Mouse (Mus musculus): ENCODE results near the gene Vmo1.
"Not testable (repeated sequence)": the region's sequence is repeated elsewhere in the genome, so short reads cannot be mapped to it uniquely, and the experiment has no call there.

Vmo1 gene

DNA sequence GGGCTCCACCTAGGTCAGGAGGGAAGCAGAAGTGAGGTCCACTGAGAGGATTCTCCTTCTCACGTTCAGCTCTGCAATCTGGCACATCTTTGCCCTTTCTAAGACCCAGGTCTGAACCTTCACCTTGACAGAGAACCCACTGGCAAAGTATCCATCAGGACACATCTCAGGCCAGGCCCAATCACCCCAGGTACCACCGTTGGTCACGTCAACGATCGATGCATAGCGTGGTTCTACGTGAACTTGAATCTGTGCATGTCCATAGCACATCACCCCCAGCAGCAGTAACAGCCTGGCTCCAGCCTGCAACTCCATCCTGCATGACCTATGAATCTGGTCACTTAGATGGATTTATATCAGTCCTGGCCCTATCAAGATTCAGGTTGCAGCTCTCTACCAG, at the start of gene Vmo1:
Vmo1 (minus strand) TSS at position 329 of the 400 bp plus-strand sequence.
- no peak for DNase-seq (ENCODE audit: low spot score)

- DNase-seq (ENCODE audit: low spot score), result peak; percentile 67
Measured at GRCm38 (mm10) chr11:70563470-70564275, 49.3 kb upstream of the Vmo1 start.

- DNase-seq (ENCODE audit: low spot score), result no peak
Measured at GRCm38 (mm10) chr11:70562995-70563469, 48.6 kb upstream of the Vmo1 start.

DNA sequence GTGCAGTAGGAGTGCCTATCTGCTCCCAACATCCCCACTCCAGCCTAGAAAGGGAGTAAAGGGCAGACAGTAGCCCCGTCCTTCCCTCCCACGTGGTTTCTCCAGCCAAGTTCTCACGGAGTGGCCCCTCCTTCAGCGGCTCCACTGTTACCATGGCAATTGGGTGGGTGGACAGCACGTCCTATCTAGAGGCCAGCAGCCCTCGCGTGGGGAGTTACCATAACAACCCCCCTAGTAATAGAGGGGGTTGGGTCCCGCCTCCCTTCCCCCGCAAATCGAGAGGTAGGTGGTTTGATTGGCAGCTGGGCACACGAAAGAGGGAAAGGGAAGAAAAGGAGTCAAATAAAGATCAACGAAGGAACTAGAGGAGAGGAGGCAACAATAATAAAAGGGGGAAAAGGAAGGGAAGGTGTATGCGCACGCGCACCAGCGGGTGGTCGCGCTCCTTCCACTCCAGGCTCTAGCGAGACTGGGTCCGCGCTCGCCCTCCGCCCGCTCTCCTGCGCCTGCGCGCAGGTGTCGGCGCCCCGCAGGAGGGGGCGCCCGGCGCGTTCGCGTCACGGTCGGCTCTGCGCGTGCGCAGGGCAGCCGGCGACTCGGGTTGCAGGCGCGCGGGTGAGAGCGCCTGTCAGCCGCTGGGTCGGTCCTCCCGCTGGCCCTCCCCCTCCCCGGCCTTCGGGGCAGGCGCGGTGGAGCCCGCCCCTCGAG, 48.0 kb upstream of the Vmo1 start, which contains the start of gene Mink1:
Mink1 (plus strand) TSS at position 595 of the 708 bp plus-strand sequence.
- DNase-seq (ENCODE audit: low spot score), result peak; percentile 93

- DNase-seq (ENCODE audit: low spot score), result no peak
Measured at GRCm38 (mm10) chr11:70561937-70562286, 47.5 kb upstream of the Vmo1 start.

DNA sequence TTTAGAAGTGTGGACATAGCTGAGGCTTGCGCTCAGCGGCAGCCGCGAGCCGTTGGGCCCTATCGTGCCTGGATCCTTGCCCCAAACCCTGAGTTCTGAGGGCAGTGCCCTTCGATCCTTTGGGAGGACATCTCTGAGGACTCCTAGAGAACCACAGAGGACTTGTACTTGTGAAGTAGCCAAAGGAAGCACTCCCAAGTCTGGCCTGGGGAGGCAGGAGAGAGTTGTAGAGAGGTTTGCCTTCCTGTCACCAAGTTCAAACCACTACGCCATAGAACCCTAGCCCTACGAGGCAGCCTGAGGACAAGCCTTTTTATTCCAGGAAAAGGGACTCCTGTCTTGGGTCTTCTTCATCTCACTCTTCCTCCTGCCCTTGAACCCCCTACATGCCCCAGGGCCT, 43.1 kb upstream of the Vmo1 start:
- no peak for DNase-seq (ENCODE audit: low spot score)

- DNase-seq (ENCODE audit: low spot score), result no peak
Measured at GRCm38 (mm10) chr11:70553940-70554339, 39.5 kb upstream of the Vmo1 start.

DNA sequence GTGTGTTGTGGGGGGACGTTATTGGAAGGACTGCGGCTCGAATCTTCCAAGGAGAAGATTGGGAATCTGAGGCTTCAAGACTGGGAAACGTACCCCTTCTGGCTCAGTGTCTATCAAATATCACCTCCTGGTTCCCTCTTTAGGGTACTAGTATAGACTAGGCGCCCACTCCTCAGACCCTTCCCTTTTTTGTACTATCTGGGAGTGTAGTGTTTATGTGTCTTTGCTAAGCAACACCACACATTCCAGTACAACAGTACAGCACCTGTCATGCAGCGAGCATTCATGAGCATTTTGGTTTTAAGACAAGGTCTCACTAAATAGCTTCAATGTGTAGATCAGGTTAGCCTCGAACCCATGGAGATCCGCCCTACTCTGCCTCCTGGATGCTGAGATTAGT, 37.1 kb upstream of the Vmo1 start:
- no peak for DNase-seq (ENCODE audit: low spot score)

GRCm38 (mm10) chr11:70544496-70544895, 30.1 kb upstream of the Vmo1 start:
- no peak for DNase-seq (ENCODE audit: low spot score)

GRCm38 (mm10) chr11:70541415-70541814, 27.0 kb upstream of the Vmo1 start:
- no peak for DNase-seq (ENCODE audit: low spot score)

- DNase-seq (ENCODE audit: low spot score), result no peak
Measured at GRCm38 (mm10) chr11:70540928-70541327, 26.5 kb upstream of the Vmo1 start.

DNA sequence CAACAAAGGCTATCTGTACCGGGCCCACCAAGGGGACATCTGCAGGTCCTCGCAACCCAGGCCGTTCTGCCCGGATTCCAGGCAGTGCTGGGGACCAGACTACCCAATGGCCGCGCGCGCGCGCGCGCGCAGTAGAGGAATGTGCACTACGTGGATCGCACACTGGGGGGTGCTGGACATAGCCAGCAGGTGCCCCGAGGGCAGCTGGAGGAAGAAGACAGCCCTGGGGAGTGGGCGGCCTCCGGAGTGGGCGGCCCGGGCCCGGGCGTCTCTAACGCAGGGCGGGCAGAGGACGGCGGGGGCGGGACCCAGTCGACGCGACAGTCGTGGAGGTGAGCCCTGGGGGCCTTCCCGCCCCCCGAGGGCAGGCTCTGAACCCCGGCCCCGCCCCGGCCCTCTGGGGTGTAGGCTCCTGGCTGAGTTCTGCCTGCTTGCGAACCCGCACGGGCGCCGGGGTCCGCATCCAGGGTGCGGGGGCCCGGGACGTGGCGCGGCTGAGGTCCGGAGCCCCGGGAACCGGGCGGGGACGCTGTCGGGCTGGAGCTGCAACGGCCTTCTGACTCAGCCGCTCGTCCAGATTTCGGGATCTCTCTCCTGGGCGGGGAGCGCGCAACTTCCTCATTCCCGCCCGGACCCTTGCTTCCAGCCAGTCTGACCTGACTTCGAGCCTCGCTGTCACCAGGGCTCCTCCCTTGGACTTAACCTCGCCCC, 25.6 kb upstream of the Vmo1 start, which contains the start of gene Pld2:
Pld2 (plus strand) TSS at position 188 of the 711 bp plus-strand sequence.
- DNase-seq (ENCODE audit: low spot score), result peak; percentile 91

- DNase-seq (ENCODE audit: low spot score), result no peak
Measured at GRCm38 (mm10) chr11:70539423-70539822, 25.0 kb upstream of the Vmo1 start.

GRCm38 (mm10) chr11:70532839-70533238, 18.4 kb upstream of the Vmo1 start, which contains the start of gene Gm40193:
Gene Gm40193 (minus strand): TSS chr11:70532939.
- DNase-seq (ENCODE audit: low spot score), result no peak

GRCm38 (mm10) chr11:70531065-70531464, 16.6 kb upstream of the Vmo1 start:
- DNase-seq (ENCODE audit: low spot score), result not testable (repeated sequence)

GRCm38 (mm10) chr11:70528610-70529009, 14.2 kb upstream of the Vmo1 start:
- DNase-seq (ENCODE audit: low spot score), result no peak

DNA sequence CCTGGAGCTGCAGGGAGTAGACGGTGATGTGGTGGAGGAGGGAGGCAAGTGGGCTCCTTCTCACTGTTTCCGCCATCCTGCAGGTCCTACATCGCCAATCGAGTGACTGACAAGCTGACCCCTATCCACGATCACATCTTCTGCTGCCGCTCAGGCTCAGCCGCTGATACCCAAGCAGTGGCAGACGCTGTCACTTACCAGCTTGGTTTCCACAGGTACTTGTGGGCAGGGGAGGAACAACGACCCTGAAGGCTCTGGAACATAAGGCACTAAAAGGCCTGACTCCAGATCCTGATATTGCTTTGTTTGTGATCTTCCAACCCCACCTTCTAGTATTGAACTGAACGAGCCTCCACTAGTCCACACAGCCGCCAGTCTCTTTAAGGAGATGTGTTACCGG, 11.8 kb upstream of the Vmo1 start:
- no peak for DNase-seq (ENCODE audit: low spot score)

GRCm38 (mm10) chr11:70525726-70526125, 11.3 kb upstream of the Vmo1 start:
- peak; percentile 42 for DNase-seq (ENCODE audit: low spot score)

DNA sequence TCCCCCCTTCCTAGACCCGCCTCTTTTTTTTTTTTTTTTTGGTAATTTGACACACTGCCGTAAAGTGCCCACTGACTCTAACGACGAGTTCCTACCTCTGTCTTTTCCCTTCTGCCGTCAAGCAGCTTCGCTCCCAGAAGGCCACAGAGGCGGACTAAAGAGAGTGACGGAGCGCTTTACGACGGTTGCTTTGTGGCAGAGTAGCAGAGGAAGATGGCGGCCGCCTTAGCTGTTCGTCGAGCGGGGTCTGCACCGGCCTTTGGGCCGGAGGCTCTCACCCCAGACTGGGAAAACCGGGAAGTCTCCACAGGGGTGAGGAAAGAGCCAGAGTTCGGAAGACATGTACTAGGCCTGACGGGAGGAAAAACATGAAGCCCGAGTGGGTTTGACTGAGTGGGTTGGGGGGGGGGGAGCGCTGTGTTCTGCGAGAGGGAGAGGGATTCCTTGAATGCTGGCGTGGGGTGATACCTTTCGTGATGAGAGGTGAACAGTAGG, 10.8 kb upstream of the Vmo1 start, which contains the start of gene Psmb6:
Psmb6 (plus strand) TSS at position 184 of the 495 bp plus-strand sequence.
- DNase-seq (ENCODE audit: low spot score), result peak; percentile 98

GRCm38 (mm10) chr11:70524782-70525181, 10.4 kb upstream of the Vmo1 start:
- no peak for DNase-seq (ENCODE audit: low spot score)

GRCm38 (mm10) chr11:70523306-70523989, 9.0 kb upstream of the Vmo1 start:
- peak; percentile 47 for DNase-seq (ENCODE audit: low spot score)
